Mouse (Mus musculus): ENCODE measurements around the gene Jade2.
A peak's percentile ranks its signal among the peaks of the same experiment; 100 is the strongest.

Jade2 gene

GRCm38 (mm10) chr11:51833393-51834066 is 23.9 kb downstream of the Jade2 start:
- DNase-seq (ENCODE audit: low spot score), result no peak

DNA sequence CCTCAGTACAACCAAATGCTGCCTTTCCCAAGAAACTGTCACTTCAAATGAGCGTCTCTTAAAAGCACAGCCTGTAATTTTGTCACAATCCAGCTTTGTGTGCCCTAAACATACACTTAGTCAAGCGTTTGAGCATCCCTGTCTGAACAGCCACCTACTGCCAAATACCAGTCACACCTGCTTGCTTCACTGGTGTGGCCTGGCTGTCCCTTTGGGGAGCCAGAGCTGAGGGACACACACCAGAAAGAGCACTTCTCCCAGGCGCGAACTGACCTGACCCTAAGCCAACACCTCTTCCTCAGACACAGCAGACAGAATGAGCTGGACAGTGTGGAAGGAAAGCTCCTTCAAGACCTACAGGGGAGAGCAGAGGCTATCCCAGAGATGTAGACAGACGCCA is 24.5 kb downstream of the Jade2 start:
- DNase-seq (ENCODE audit: low spot score), result no peak

DNA sequence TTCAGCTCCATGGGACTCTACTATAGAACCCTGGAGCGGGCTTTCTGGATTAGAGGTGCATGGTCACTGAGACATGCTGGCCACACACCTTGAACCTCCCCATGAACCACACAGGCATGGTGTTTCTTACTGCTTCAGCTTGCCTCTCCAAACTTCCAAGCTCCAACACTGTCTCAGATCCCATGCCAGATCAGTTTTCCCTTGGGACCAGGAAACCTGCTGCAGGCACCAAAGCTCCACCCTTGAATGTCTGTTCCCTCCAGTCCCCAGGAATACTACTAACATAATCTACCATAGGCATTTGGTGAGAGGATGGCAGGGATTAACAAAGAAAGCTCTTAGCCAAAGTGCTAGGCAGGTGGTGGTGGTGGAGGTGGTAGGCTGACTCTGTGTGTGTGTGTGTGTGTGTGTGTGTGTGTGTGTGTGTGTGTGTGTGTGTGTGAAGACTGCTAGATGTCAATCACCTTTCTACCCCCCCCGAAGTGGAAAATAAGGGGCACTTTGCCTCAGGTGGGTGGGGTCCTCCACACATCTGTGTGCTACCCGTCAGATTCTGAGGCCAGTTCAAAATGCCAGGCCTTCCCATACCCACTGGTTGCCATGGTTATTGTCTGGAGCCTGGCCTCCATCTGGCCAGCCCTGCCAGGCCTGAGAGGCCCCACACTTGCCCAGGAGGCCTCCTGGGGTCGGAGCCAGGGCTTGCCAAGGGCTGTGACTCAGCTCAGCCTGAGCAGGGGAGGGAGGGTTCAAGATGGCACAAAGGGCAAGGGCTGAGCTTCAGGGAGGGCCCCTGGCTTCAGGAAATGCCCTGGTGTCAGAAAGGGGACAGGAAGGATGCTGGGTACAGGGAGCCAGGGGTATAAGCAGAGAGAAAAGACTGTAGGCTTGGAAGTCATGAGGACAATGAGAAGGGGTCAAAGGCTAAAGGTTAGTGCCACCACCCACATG is 25.2 kb downstream of the Jade2 start:
- DNase-seq (ENCODE audit: low spot score), result peak; percentile 29

GRCm38 (mm10) chr11:51824867-51825424 is 32.5 kb downstream of the Jade2 start:
- no peak for DNase-seq (ENCODE audit: low spot score)

DNA sequence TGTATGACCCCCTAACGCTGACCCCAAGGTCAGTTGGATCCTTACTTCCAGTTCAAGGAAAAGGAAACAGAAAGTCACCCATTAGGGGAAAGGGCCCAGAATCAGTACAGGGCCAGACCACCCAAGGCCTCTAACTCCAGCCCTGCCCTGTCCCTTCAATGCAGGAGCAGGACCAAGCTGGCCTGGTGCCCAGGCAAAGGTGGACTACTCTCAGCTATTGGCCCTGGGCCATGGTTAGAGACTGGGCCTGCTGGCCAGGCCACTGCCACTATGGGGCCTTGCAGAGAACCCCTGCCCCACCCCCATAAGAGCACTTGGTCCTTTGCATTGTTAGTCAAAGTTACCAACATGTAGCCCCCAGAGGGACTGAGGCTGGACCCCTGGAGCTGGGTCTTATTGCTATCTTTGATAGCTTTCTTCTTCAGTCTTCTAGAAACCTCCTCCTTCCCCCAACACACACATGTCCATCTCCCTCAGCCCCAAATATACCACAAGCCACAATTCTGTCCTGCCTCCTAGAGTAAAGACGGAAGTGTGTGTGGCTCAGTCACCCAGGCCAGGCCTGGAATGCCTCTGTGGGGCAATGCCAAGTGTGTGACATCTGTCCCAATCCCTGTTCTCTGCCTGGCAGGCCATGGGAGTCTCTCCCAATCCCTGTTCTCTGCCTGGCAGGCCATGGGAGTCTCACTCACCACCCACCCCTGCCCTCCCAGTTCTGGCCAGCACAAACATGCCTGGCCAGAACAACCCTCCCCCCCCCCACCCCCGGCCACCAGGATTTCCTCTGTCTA is 33.3 kb downstream of the Jade2 start:
- peak; percentile 37 for DNase-seq (ENCODE audit: low spot score)

- no peak for DNase-seq (ENCODE audit: low spot score)
These were observed 34.2 kb downstream of the Jade2 start for GRCm38 (mm10) chr11:51823271-51823670.

DNA sequence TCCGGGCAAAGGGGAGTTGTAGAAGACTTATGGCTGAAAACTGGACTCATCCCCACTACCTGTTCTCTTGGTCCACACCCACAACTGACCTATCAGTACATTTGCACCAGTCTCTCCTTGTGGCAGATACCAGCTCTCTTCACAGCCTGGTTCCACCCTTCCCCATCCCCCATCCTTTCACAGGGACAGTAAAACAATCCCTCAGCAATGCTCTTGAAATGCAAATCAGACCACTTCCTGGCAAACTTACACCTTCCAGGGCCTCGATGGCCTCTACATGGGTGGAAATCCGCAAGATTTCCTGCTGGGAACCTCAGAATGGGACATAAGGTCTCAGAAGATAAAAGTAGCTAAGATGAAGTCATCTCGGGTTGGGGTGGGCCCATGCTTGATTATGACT is 34.7 kb downstream of the Jade2 start:
- DNase-seq (ENCODE audit: low spot score), result no peak

GRCm38 (mm10) chr11:51820861-51821260 is 36.6 kb downstream of the Jade2 start:
- DNase-seq (ENCODE audit: low spot score), result peak; percentile 77

DNA sequence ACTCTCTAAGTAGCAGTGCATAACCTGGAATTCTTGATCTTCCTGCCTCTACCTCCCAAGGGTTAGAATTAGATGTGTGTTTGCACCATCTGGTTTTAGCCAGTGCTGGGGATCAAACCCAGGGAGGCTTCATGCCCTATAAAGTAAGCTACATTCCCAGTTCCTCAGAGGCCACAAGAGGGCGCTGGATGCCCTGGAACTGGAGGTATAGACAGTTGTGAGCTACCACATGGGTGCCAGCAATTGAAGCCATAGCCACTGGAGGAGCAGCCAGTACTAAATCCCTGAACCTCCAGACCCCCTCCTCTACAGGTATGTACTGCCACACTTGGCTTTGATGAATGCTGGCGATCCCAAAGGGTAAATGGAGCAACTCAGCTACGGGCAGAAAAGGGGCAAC is 37.5 kb downstream of the Jade2 start:
- peak; percentile 33 for DNase-seq (ENCODE audit: low spot score)

DNA sequence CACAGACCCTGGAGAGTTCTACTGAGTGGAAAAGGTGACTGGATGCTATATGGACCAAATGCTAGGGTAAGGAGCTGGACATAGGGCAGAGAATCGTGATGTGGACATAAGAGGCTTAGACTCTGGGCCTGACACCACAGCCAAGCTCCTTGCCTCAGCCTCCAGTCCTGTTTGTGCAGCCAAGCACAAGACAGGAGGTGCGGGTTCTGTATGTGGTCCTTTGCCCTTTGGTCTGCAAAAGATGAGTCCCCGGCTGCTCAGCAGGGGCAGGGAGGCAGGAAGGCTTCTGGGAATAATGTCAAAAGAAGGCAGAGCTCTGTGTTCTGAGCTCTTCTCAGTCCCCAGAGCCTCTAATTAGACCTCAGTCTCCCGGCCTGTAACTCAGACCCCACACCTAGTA is 38.6 kb downstream of the Jade2 start:
- DNase-seq (ENCODE audit: low spot score), result no peak

DNA sequence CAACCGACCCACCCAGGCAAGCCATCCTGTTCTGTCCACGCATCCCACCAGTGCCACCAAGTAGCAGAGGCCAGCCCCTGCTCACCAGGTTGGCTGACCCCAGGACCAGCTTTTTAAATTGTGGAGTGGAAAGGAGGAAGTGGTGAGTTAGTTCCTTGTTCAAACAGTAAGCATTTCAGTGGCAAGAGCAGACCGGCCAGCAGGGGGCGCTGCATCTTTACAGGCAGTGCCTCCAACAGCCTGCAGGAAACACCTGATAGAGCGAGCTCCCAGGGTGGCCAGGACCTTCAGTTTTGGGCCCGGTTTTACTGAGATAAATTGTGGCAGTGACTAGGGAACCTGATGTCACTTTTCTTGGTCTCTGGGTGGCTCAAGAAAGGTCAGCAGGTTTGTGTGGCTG is 39.7 kb downstream of the Jade2 start:
- DNase-seq (ENCODE audit: low spot score), result peak; percentile 82

DNA sequence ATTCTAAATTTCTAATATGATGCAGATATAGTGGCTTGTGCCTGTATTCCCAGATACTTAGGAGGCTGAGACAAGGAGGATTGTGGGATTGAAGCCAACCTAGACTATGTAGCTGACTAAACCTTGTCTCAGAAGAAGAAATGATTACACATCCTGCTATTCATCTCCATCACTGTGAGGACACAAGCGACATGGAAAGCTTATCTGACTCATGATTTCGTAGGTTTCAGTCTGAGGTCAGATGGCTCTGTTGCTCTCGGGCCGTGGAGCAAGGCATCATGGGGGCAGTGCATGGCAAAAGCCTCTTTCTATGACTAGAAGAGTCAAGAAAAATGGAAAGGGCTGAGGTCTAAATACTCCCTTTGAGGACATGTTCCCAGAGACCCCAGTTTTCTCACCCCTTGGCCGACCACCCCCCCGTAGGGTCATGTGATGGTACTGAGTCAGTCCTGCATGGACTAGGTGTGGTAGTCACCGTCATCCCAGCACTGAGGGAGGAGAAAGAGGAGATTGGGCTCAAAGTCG is 45.4 kb downstream of the Jade2 start:
- DNase-seq (ENCODE audit: low spot score), result no peak

- DNase-seq (ENCODE audit: low spot score), result no peak
These were observed 46.2 kb downstream of the Jade2 start for GRCm38 (mm10) chr11:51811230-51811629.

GRCm38 (mm10) chr11:51809632-51810224 is 47.7 kb downstream of the Jade2 start:
- no peak for DNase-seq (ENCODE audit: low spot score)

GRCm38 (mm10) chr11:51807108-51807879 is 50.2 kb downstream of the Jade2 start:
- no peak for DNase-seq (ENCODE audit: low spot score)

- DNase-seq (ENCODE audit: low spot score), result peak; percentile 39
These were observed 52.1 kb downstream of the Jade2 start for GRCm38 (mm10) chr11:51805221-51805981.

DNA sequence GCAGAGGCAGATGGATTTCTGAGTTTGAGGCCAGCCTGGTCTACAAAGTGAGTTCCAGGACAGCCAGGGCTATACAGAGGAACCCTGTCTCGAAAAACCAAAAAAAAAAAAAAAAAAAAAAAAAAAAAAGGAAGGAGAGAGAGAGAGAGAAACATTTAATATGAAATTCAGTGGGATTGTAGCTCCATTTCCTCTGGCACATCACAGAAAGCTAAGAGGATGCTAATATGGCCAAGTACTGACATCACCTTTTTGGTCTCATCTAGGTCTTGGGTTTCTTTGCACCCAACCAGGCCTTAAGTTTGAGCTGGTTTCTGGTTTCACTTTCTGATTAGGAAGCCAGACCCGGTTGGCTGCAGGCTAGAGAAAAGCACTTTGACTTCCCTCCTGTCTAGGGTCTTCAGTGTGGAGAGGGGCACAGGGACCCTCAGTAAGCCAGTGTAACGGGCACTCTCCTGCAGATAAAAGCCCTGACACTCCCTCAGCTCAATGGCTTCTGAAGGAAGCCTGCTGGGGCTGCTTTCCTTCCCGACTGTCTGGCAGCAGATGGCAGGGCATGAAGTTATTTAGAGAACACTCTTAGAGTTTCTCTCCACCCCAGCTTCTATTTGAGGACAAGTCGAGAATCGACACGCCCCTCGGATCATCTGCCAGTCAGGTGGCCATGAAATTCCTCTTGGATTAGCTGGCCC is 56.7 kb downstream of the Jade2 start:
- no peak for DNase-seq (ENCODE audit: low spot score)

- DNase-seq (ENCODE audit: low spot score), result no peak
These were observed 61.2 kb downstream of the Jade2 start for GRCm38 (mm10) chr11:51796272-51796671.

DNA sequence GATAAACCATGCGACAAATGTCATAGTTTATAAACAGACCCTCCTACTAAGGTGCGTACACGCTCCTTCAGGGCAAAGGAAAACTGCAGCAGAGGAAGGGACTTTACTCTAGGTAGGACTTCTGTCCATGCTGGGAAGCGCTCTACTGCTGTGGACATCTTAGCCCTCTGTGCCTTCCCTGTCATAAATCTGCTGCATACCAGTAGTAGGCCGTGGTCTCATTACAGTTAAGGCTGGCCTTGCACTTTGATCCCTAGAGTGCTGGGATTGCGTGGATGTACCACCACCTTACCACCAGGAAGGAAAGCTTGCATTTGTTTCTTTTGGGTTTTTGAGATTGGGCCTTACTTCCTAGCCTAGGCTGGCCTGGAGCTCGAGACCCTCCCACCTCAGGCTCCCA is 66.8 kb downstream of the Jade2 start:
- no peak for DNase-seq (ENCODE audit: low spot score)

Measured in ovary, postnatal 36 days (tissue).